Comparison of ENCODE assay signal across 23 mouse cellular contexts in the genomic region with DNA sequence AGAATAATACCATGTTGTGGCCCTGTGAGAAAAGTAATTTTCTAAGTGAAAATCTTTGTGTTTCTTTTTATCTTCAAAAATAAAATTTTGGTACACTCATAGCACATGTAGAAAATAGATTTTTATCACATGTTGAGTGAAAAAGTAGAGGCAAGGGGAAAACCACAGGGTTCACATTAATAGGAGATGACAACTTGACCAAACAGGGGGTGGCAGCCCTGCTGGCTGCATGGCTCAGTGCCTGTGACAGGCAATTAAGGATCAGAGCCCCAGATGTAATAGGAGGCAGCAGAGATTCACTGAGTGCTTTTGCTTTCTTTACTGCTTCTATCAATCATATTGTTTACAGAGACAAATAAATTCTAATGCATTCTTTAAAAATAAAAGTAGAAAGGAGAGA.
DNase-seq lines count a peak whose midpoint lies in the region; ATAC-seq and TF ChIP-seq lines count a peak whose summit lies in the region.
"Had no signal": no experiment of that assay in that cellular context is flagged by ENCODE, and none has a peak within 500 bp of the region (broad histone marks: within the 10 kb centered on the region; RNA-seq: fewer than 3 reads in every experiment).

No protein-coding gene starts in this region.

- H3K27ac ChIP-seq in kidney, postnatal 0 days: no peak overlapping the region
- H3K27ac ChIP-seq in kidney, embryonic 14.5 days (ENCODE audit: low read depth, low read length): no peak overlapping the region
- H3K27ac ChIP-seq: embryonic facial prominence, embryonic 13.5 days; hindbrain, embryonic 15.5 days; liver, embryonic 14.5 days; neural tube, embryonic 15.5 days had no signal

- DNase-seq in cerebellum, postnatal 25 days: peak; percentile 13 to 26
- no peak for DNase-seq in cerebellum, adult 11 months
- DNase-seq in kidney, postnatal 0 days (ENCODE audit: low spot score): peak; percentile 9
- DNase-seq in Muller cell, postnatal 12 days (ENCODE audit: inconsistent ontology term): peak; percentile 54
- DNase-seq in retina, embryonic 14.5 days (ENCODE audit: low spot score): peak; percentile 75
- DNase-seq in left cerebral cortex, postnatal 36 days (ENCODE audit: low spot score in 2 of 2): no peak
- DNase-seq: adrenal gland, postnatal 36 days; cerebellum, adult 11-12 months; forebrain, postnatal 0 days; gastrocnemius, postnatal 36 days; kidney, adult 9 months; kidney, postnatal 36 days; layer of hippocampus, postnatal 36 days; lung, postnatal 4 days; right cerebral cortex, postnatal 25 days; spleen, adult 18-20 months had no signal

- H3K4me1 ChIP-seq in kidney, postnatal 0 days (replicated peaks; ENCODE audit: insufficient read depth, low read length): no peaks in the 10 kb centered on the region
- no peaks in the 10 kb centered on the region for H3K4me1 ChIP-seq in kidney, embryonic 14.5 days (ENCODE audit: control insufficient read depth, insufficient read depth, low read length)
- H3K4me1 ChIP-seq: embryonic facial prominence, embryonic 13.5 days; hindbrain, embryonic 15.5 days; neural tube, embryonic 15.5 days had no signal

- no peak overlapping the region for H3K4me2 ChIP-seq in kidney, postnatal 0 days (ENCODE audit: low read length)
- H3K4me2 ChIP-seq in kidney, embryonic 14.5 days (replicated peaks; ENCODE audit: low read depth, low read length): no peak overlapping the region
- H3K4me2 ChIP-seq: embryonic facial prominence, embryonic 13.5 days; hindbrain, embryonic 15.5 days; neural tube, embryonic 15.5 days had no signal

- H3K4me3 ChIP-seq in kidney, postnatal 0 days (replicated peaks; ENCODE audit: low read depth, low read length): no peak overlapping the region
- H3K4me3 ChIP-seq in kidney, embryonic 14.5 days (ENCODE audit: low read length): no peak overlapping the region
- H3K4me3 ChIP-seq: embryonic facial prominence, embryonic 13.5 days; hindbrain, embryonic 15.5 days; neural tube, embryonic 15.5 days had no signal

- H3K9ac ChIP-seq in kidney, postnatal 0 days (ENCODE audit: low read depth, low read length): no peak overlapping the region
- H3K9ac ChIP-seq in kidney, embryonic 14.5 days (ENCODE audit: low read depth, low read length): no peak overlapping the region
- H3K9ac ChIP-seq: embryonic facial prominence, embryonic 13.5 days; forebrain, postnatal 0 days; hindbrain, embryonic 15.5 days; liver, embryonic 14.5 days; neural tube, embryonic 15.5 days had no signal

- intact Hi-C loops in left cerebral cortex, postnatal 36 days (cut with DNase I): no loop called here

- H3K36me3 ChIP-seq in kidney, postnatal 0 days (ENCODE audit: insufficient read depth, low read length): no peaks in the 10 kb centered on the region
- no peaks in the 10 kb centered on the region for H3K36me3 ChIP-seq in kidney, embryonic 14.5 days (ENCODE audit: control insufficient read depth, insufficient read depth, low read length)
- H3K36me3 ChIP-seq: embryonic facial prominence, embryonic 13.5 days; hindbrain, embryonic 15.5 days; neural tube, embryonic 15.5 days had no signal

- H3K9me3 ChIP-seq in kidney, postnatal 0 days (replicated peaks; ENCODE audit: low read length): no peaks in the 10 kb centered on the region
- H3K9me3 ChIP-seq in kidney, embryonic 14.5 days (ENCODE audit: control insufficient read depth, low read length): no peaks in the 10 kb centered on the region
- H3K9me3 ChIP-seq: embryonic facial prominence, embryonic 13.5 days; hindbrain, embryonic 15.5 days; neural tube, embryonic 15.5 days had no signal

- no peak for TF ChIP-seq CTCF in kidney, postnatal 0 days (IDR thresholded peaks at IDR 0.05; ENCODE audit: low read depth)

- no peaks in the 10 kb centered on the region for H3K27me3 ChIP-seq in kidney, postnatal 0 days (ENCODE audit: insufficient read depth, low read length)
- H3K27me3 ChIP-seq in kidney, embryonic 14.5 days (ENCODE audit: control insufficient read depth, insufficient read depth, low read length): no peaks in the 10 kb centered on the region
- H3K27me3 ChIP-seq: embryonic facial prominence, embryonic 13.5 days; hindbrain, embryonic 15.5 days; neural tube, embryonic 15.5 days; Patski had no signal

- ATAC-seq in kidney, postnatal 0 days (replicated peaks; ENCODE audit: low FRiP score, low read depth): no peak
- ATAC-seq in kidney, embryonic 14.5 days (ENCODE audit: low FRiP score, low TSS enrichment): no peak
- ATAC-seq: forebrain, postnatal 0 days; intestine, embryonic 16.5 days; Patski had no signal

Comparison
In these comparisons a context has a peak if more than half of its experiments do, and no peak if none do; other contexts are left out.
1. DNase-seq: peak in cerebellum, postnatal 25 days (2 of 2), kidney, postnatal 0 days (single experiment), Muller cell, postnatal 12 days (single experiment) and retina, embryonic 14.5 days (single experiment); none in cerebellum, adult 11 months (single experiment) and left cerebral cortex, postnatal 36 days (0 of 2).